Mouse (Mus musculus): ENCODE data around the gene Fra10ac1. TPM values are rescaled to one million over a fixed set of nuclear protein-coding genes. Genes with fewer than 3 reads are reported as not detected.

Fra10ac1 gene
- total RNA-seq, 1 experiment from 2014 or later, result 41.5 TPM

DNA sequence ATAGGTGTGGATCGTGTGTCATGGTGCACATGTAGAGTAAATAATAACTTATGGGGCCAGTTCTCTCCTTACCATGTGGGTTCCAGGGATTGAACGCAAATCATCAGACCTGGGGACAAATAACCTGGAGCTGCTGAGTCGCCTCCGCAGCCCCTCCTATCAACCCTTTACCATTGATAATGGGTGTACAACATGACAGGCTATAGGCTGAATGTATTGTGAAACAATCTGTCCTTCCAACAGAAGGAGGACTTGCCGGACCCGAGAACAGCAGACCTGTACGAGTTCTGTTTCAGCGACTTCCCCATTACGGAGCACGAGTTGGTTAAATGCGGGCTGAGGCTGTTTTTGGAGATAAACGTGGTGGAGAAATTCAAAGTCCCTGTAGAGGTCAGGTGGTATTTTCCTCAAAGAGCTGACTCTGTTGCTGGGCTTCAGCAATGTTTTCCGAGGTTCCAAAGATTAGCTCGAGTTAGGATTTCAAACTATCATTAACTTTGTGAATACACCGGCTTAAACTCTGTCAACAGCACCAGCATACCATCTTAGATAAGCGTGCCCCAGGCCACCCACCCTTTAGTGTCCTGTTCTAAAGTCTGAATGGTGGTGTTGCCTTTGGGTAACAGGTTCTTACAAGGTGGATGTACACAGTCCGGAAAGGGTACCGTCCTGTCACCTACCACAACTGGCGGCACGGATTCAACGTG is 62.2 kb downstream of the Fra10ac1 start:
- no peak for ATAC-seq (replicated peaks in 1 of 2; ENCODE audit: insufficient read depth in 1 of 2, low FRiP score in 2 of 2, low TSS enrichment in 1 of 2, low read depth in 1 of 2, poor library complexity in 2 of 2, severe bottlenecking in 2 of 2)

GRCm38 (mm10) chr19:38156243-38156642 is 67.7 kb downstream of the Fra10ac1 start:
- no peak for ATAC-seq (replicated peaks in 1 of 2; ENCODE audit: insufficient read depth in 1 of 2, low FRiP score in 2 of 2, low TSS enrichment in 1 of 2, low read depth in 1 of 2, poor library complexity in 2 of 2, severe bottlenecking in 2 of 2)

GRCm38 (mm10) chr19:38143540-38144271 is 80.2 kb downstream of the Fra10ac1 start:
- ATAC-seq (replicated peaks in 1 of 2; ENCODE audit: insufficient read depth in 1 of 2, low FRiP score in 2 of 2, low TSS enrichment in 1 of 2, low read depth in 1 of 2, poor library complexity in 2 of 2, severe bottlenecking in 2 of 2), result no peak; a peak in 1 of 4 replicates

Other genes starting within 250 kb of the Fra10ac1 start
- 36.2 and 46.1 TPM in 2 replicates for gene Myof, start 180.6 kb downstream of the Fra10ac1 start, total RNA-seq (2017)
- gene Cep55, start 169.1 kb downstream of the Fra10ac1 start, total RNA-seq (2017), result 49.6 and 54.0 TPM in 2 replicates
- gene Ffar4, start 127.1 kb downstream of the Fra10ac1 start, total RNA-seq (2017), result not detected in 2 replicates
- not detected in 2 replicates for gene Rbp4, start 98.9 kb downstream of the Fra10ac1 start, total RNA-seq (2017)
- not detected in 2 replicates for gene Pde6c, start 91.4 kb downstream of the Fra10ac1 start, total RNA-seq (2017)
- gene Lgi1, start 40.4 kb upstream of the Fra10ac1 start, total RNA-seq (2017), result 3.0 TPM in 1 of 2 replicates, not detected in the other
- gene Slc35g1, start 171.8 kb upstream of the Fra10ac1 start, total RNA-seq (2017), result 6.5 and 10.9 TPM in 2 replicates

Data from hematopoietic stem cell, adult 5-6 weeks (primary cell).